Mouse (Mus musculus) E14TG2a.4 (cell line): ENCODE data around the gene Eif3g.

Experiments used
- CTCF ChIP-seq: conservative IDR thresholded peaks from 2 replicates; pipeline ENCODE4 v1.5.1; 2014; ENCODE audit warnings: low read length
- NANOG ChIP-seq: IDR thresholded peaks from 2 replicates; pipeline ENCODE4 v1.6.1; 2014; ENCODE audit warnings: borderline replicate concordance, low read length, mixed read lengths
- POU5F1 ChIP-seq: IDR thresholded peaks from 2 replicates; pipeline ENCODE4 v1.6.1; 2014; ENCODE audit warnings: low read length, borderline replicate concordance

DNA sequence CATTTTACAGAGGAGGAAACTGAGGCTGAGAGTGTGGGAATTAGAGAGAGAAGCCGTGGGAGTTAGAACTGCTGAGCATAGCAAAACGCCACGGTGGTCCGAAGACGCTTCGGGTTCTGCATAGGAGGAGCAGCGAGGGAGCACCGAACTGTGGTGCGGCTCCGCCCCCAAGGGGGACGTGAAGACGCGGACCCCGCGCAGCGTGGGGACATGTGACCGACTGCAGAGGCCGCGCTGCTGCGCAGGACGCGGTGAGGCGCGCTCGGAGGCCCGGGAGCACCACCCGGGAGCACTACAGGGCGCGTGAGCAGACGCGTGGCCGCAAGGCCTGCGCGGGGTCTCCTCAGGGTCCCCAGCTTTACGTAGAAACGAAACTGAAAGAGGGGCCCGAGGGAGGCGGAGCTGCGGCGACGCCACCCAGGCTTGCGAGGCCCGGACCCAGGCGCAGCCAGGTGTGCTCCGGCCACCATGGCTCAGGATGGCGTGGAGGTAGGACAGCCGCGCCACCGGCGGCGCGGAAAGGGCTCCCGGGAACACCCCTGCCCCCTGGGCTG is 29.9 kb downstream of the Eif3g start, which contains the start of gene A230050P20Rik:
- no peak for TF ChIP-seq CTCF
- no peak for TF ChIP-seq POU5F1
- TF ChIP-seq NANOG = no peak
